Mouse (Mus musculus): ENCODE measurements around the gene Csnk1d.

GRCm38 (mm10) chr11:120959066-120959465 lies 32.1 kb downstream of the Csnk1d start:
- TF ChIP-seq POLR2A (IDR thresholded peaks at IDR 0.05; ENCODE audit: borderline replicate concordance, low read depth, low read length) (no peak), CTCF (IDR thresholded peaks at IDR 0.05; ENCODE audit: low read depth, low read length) (no peak)
